Mouse (Mus musculus) frontal cortex, postnatal 25 days (tissue): ENCODE results near the gene Mbnl1.

ENCODE experiments used
- DNase-seq, 2 experiments: peaks; one replicate each; pipeline ENCODE4 v3.0.0; 2022; ENCODE audit warnings: low spot score in 2 of 2

Gene Mbnl1

GRCm38 (mm10) chr3:60613121-60613520 lies 140.5 kb downstream of the Mbnl1 start:
- no peak for DNase-seq

DNA sequence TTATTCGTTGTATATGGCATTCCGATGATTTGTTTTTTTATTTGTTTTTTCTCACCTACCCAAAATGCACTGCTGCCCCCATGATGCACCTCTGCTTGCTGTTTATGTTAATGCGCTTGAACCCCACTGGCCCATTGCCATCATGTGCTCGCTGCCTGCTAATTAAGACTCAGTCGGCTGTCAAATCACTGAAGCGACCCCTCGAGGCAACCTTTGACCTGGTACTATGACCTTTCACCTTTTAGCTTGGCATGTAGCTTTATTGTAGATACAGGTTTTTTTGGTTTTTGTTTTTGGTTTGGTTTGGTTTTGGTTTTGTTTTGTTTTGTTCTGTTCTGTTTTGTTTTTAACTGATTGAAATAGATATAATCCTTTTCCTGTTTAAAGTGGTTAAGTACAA lies 141.9 kb downstream of the Mbnl1 start:
- no peak for DNase-seq

GRCm38 (mm10) chr3:60615057-60615606 lies 142.5 kb downstream of the Mbnl1 start:
- no peak for DNase-seq

- DNase-seq, result no peak
These were observed 143.0 kb downstream of the Mbnl1 start for GRCm38 (mm10) chr3:60615615-60616014.

GRCm38 (mm10) chr3:60616147-60616546 lies 143.5 kb downstream of the Mbnl1 start:
- DNase-seq, result no peak

DNA sequence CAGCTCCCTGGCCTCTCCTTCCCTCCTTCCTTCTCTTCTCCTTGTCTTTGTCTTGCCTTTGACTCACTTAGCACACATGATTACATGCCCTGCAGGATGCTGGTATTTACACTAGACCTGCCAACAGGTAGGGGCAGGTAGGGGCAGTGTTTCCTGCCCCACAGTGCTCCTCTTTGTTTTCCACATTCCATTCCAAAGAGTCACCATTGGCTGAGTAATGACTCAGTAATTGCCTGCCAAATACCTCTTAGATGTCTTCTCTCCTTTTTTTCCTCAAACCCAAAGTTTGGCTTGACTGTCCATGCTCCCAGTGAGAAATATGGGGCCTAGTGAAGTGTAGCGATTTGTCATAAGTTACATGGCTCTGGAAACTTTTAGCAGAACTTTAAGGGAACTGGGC lies 145.0 kb downstream of the Mbnl1 start:
- no peak for DNase-seq

DNA sequence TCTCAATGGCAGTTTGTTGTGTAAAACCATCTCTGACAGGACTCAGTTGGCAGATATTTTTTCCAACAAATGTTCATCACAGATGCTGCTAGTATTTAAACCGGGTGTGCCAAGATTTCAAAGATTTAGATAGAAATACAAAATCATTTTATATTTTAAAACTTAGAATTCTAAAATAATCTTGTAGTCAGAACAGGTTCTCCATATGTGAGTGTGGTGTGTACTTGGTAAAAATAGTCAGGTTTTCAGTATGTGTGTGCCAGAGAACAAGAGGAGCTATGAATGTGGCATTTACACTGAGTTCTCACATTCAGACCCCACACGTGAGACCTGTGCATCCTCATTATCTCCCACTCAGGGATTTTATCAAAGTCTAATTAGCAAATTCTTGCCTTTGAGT lies 147.6 kb downstream of the Mbnl1 start:
- DNase-seq, result no peak

DNA sequence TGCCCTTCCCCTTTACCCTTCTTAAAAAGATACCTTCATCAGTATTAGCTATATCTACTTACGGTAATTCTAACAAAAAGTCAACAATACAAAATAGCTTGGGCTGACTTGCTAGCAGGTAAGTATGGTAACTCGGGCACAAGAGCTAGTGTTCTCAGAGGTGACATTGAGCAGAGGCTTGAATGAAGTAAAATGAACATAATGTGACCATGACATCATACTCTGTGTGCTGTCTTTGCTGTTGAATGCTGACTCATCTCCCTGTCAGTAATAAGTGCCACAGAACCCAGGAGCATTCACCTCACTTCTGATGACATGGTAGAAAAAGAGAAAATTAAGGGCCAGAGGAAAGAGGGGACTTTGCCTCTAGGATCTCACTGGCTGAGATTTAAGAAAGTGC lies 158.6 kb downstream of the Mbnl1 start:
- no peak for DNase-seq

DNA sequence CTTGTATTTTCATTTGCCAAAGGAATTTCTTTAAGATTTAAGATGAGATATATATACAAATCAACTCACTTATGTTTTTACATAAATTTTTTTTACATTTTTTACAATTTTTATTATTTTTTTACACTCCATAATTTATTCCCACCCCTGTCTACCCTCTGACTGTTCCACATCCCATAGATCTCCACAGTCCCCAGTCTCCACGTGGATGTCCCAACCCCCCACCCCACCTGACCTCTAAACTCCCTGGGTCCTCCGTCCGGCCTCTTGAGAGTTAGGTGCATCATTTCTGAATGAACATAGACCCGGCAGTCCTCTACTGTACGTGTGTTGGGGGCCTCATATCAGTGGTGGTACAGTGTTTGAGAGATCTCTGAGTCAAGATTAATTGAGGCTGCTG lies 159.1 kb downstream of the Mbnl1 start:
- DNase-seq, result no peak

- DNase-seq, result no peak
These were observed 160.3 kb downstream of the Mbnl1 start for GRCm38 (mm10) chr3:60632796-60633466.

DNA sequence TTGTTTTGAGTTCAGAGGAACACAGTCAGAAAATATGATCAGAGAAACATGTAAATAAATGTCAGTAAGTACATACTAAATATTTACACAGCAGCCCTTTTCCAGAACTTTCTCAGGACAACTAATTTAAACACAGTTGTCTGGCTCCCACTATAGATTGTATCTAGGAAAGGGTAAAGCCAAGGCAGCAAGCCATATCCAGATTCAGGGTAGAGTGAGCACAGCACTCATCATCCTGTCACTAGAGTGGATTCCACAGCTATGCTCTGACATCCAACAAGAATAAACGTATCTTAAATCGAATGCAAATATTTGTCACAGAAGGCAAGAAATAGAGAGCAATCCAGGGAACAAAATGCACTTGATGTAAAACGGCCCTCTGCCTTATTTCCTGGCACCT lies 165.9 kb downstream of the Mbnl1 start:
- DNase-seq, result no peak

DNA sequence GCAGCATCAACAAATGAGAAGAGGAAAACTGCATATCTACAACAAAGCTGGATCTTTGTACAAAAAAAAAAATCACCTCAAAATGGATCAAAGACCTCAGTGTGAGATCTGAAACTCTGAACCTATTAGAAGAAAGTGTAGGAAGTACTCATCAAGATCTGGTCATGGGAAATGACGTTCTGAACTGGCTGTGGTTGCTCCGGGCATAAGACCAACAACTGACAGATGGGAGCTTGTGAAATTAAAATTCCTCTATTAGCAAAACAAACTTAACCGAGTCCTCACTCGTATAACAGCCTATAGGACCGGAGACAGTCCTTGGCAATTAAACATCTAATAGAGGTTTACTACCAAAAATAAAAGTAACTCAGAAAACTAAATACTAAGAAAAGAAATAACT lies 166.5 kb downstream of the Mbnl1 start:
- DNase-seq, result no peak

DNA sequence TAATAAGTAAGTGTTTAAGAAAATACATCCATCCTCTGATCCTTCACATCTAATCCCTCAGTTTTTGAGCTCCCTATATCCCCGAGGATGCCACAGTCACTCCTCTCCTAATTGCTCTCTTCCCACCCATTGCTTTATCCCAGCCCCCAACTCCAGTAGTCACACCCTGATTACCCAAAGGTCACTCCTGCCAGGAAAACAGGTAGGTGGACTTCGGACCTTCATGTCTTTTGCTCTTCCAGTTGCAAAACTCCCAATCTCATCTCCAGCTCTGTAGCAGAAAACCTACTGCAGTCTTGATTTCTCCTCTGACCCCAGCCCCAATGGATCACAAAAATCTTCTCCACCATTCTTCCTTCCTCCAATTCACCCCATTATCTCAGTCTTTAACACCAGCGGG lies 169.6 kb downstream of the Mbnl1 start:
- DNase-seq, result no peak

DNA sequence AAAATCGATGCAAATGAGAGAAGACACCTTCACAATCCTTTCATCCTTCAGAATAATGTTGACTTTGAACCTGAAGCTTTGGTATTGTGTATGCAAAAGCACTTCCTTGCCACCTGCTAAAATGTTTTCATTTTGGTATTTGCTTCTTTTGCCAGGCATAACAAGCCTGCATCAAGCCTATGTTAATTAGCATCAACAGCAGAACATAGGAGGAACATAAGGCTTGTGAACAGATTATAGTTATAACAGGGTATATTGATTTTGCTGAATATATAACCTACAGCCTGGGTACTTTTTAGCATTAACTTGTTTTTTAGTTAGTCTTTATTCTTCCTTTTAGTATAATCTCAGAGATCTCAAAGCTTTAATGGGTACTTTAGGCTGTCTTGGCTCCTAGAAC lies 172.9 kb downstream of the Mbnl1 start:
- DNase-seq, result no peak

GRCm38 (mm10) chr3:60648293-60648692 lies 175.7 kb downstream of the Mbnl1 start:
- DNase-seq, result no peak

DNA sequence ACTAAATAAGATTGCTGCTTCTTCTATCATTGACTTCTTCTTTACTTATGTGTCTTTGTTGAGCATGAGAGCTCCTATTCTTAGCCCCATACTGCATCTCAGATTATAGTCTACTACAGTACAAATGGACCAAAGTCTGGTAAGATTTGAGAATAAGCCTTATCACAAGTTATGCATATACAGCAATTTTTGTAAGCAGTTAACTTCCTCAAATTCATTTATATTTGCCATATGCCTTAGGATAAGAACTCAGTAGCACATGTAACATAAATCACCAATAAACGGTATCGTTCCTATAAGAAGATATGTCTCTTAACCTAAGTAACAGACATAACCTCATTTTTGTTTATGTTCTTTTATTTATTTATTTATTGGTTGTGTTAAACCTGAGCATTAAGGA lies 188.1 kb downstream of the Mbnl1 start:
- no peak for DNase-seq
